Mouse (Mus musculus): Measurements from ENCODE around the gene Creb3l2. TPM values are rescaled to one million over a fixed set of nuclear protein-coding genes. Genes with fewer than 3 reads are reported as not detected.
"Not testable (repeated sequence)": the region's sequence is repeated elsewhere in the genome, so short reads cannot be mapped to it uniquely, and the experiment has no call there.

The Creb3l2 gene
- polyA plus RNA-seq, 1 experiment: 6.8 TPM

DNA sequence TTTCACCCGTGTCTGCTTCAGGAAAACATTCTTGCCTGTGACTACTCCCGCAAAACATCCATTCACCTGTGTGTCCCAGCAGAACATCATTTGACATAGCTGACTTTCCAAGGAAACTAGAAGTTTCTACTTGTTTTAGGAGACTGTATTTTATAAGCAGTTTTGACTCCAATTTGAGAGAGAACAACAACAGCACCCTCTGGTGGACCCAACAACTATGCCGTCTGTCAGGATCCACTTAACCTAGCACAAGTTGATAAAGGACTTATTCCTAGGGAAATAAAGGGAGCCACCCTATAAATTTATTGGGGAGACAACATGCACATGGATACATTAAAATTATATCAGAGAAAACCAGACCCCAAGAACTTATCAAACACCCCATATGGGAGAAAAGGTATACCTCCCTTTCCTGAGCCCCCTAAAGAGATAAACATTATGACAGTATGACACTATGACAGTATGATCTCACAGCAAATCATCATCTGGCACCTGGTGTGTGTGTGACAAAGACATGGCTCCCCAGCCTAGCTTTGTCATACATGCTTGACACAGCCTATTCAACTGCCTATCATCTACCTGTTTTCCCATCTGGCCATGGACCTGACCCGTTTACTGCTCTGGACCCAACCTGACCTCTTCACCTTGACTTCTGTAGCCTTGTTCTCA, 31.9 kb upstream of the Creb3l2 start:
- Histone ChIP-seq H3K27me3 (ENCODE audit: control insufficient read depth, insufficient read depth, low read length) (no peaks in the 10 kb centered on the region), H3K4me1 (ENCODE audit: control insufficient read depth, insufficient read depth, insufficient read length) (no peaks in the 10 kb centered on the region), H3K27ac (ENCODE audit: insufficient read depth, low read length) (no peak overlapping the region), H3K36me3 (ENCODE audit: control insufficient read depth, insufficient read depth, low read length) (no peaks in the 10 kb centered on the region), H3K4me3 (ENCODE audit: extremely low read depth, insufficient read depth, insufficient read length) (no peak overlapping the region)
- 93% methylated on average over 4 of the region's 4 CpGs for WGBS
- TF ChIP-seq CTCF (IDR thresholded peaks at IDR 0.05; ENCODE audit: extremely low read depth, insufficient read depth, insufficient read length, insufficient replicate concordance): no peak
- no peak for TF ChIP-seq POLR2A (IDR thresholded peaks at IDR 0.05; ENCODE audit: low read depth, low read length)
- DNase-seq (ENCODE audit: low read depth in 1 of 2, low spot score in 2 of 2): no peak

DNA sequence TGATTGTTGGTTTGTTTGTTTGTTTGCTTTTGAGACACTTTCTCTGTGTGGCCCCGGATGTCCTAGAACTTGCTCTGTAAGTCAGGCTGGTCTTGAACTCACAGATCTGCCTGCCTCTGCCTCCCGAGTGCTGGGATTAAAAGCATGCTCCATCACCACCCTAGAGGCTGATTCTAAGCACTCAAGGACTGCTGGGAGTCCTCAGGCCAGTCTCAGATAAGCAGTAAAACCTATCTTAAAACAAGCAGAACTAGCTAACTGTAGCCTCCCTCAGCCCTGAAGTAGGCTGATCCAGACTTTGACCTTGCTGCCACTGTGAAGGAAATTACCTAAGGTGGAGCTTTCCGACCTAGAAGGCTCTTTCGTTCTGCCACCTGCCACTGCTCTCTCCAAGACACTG, 28.3 kb upstream of the Creb3l2 start:
- no peaks in the 10 kb centered on the region for H3K27me3 ChIP-seq (ENCODE audit: control insufficient read depth, insufficient read depth, low read length)
- no peak overlapping the region for H3K27ac ChIP-seq (ENCODE audit: insufficient read depth, low read length)
- no peak for DNase-seq (ENCODE audit: low read depth in 1 of 2, low spot score in 2 of 2)
- TF ChIP-seq CTCF (IDR thresholded peaks at IDR 0.05; ENCODE audit: extremely low read depth, insufficient read depth, insufficient read length, insufficient replicate concordance) (no peak), POLR2A (IDR thresholded peaks at IDR 0.05; ENCODE audit: low read depth, low read length) (no peak)
- WGBS: 82% methylated on average over 4 of the region's 4 CpGs
- no peaks in the 10 kb centered on the region for H3K36me3 ChIP-seq (ENCODE audit: control insufficient read depth, insufficient read depth, low read length)
- H3K4me3 ChIP-seq (ENCODE audit: extremely low read depth, insufficient read depth, insufficient read length): no peak overlapping the region
- H3K4me1 ChIP-seq (ENCODE audit: control insufficient read depth, insufficient read depth, insufficient read length): no peaks in the 10 kb centered on the region

DNA sequence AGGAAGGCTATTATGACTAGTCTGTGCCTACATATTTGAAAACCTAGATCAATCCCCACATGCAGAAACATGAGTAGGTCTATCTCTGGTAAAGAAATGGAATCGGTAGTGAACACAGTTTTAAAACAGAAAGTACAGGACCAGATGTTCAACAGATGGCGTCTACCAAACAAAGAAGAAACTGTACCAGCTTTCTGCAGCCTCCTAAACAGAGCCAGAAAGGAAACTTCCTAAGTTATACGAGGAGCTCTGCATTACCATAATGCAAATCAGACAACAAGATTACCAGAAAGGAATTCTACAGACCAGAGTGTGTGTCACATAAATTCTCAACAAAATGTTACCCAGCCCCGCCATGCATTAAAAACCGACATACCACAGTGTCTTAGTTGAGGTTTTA, 23.9 kb upstream of the Creb3l2 start:
- TF ChIP-seq CTCF (IDR thresholded peaks at IDR 0.05; ENCODE audit: extremely low read depth, insufficient read depth, insufficient read length, insufficient replicate concordance) (no peak), POLR2A (IDR thresholded peaks at IDR 0.05; ENCODE audit: low read depth, low read length) (no peak)
- no peak overlapping the region for H3K4me3 ChIP-seq (ENCODE audit: extremely low read depth, insufficient read depth, insufficient read length)
- DNase-seq (ENCODE audit: low read depth in 1 of 2, low spot score in 2 of 2): no peak
- H3K27ac ChIP-seq (ENCODE audit: insufficient read depth, low read length): no peak overlapping the region
- H3K36me3 ChIP-seq (ENCODE audit: control insufficient read depth, insufficient read depth, low read length): no peaks in the 10 kb centered on the region
- H3K27me3 ChIP-seq (ENCODE audit: control insufficient read depth, insufficient read depth, low read length): no peaks in the 10 kb centered on the region
- 85% methylated on average over 5 of the region's 5 CpGs for WGBS
- no peaks in the 10 kb centered on the region; the same call in 1 of the 2 replicates for H3K4me1 ChIP-seq (ENCODE audit: control insufficient read depth, insufficient read depth, insufficient read length)

DNA sequence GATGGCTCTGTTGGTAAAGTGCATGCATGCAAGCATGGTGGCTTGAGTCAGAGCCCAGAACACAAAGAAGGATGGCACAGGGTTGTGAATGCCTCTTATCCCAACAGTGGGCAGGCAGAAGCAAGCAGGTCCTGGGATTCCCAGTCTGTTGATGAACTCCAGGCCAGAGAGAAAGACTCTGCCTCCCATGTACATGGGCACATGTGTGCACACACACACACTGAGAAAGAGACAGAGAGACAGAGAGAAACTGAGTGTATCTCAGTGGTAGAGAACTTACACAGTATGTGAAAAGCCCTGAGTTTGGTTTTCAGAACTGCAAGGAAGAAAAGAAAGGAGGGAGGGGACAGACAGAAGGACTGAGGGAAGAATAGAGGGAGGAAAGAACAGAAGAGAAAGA, 23.4 kb upstream of the Creb3l2 start:
- no peaks in the 10 kb centered on the region for H3K27me3 ChIP-seq (ENCODE audit: control insufficient read depth, insufficient read depth, low read length)
- H3K27ac ChIP-seq (ENCODE audit: insufficient read depth, low read length): no peak overlapping the region
- no peak for DNase-seq (ENCODE audit: low read depth in 1 of 2, low spot score in 2 of 2)
- no peaks in the 10 kb centered on the region for H3K36me3 ChIP-seq (ENCODE audit: control insufficient read depth, insufficient read depth, low read length)
- no peaks in the 10 kb centered on the region; the same call in 1 of the 2 replicates for H3K4me1 ChIP-seq (ENCODE audit: control insufficient read depth, insufficient read depth, insufficient read length)
- no peak for TF ChIP-seq CTCF (IDR thresholded peaks at IDR 0.05; ENCODE audit: extremely low read depth, insufficient read depth, insufficient read length, insufficient replicate concordance)
- TF ChIP-seq POLR2A (IDR thresholded peaks at IDR 0.05; ENCODE audit: low read depth, low read length): no peak
- H3K4me3 ChIP-seq (ENCODE audit: extremely low read depth, insufficient read depth, insufficient read length): no peak overlapping the region

DNA sequence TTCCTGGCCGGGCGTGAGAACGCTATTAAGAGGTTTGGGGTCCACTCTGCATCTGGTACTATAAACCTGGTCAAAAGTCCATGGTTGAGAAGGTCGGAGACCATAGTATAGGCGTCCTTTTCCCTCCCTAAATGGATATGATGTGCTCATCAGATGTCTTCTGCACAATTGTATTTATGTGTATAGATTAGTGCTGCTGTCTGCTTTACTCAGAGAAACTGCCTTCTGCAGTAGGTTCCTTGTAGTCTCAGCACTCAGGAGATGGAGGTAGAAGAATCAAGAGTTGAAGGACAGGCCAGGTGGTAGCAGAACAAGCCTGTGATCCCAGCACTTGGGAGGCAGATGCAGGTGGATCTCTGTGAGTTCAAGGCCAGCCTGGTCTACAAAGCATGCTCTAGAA, 22.6 kb upstream of the Creb3l2 start:
- Histone ChIP-seq H3K27ac (ENCODE audit: insufficient read depth, low read length) (peak overlapping the region; percentile 71), H3K4me3 (ENCODE audit: extremely low read depth, insufficient read depth, insufficient read length) (peak overlapping the region; percentile 52; the same call in 1 of the 2 replicates)

DNA sequence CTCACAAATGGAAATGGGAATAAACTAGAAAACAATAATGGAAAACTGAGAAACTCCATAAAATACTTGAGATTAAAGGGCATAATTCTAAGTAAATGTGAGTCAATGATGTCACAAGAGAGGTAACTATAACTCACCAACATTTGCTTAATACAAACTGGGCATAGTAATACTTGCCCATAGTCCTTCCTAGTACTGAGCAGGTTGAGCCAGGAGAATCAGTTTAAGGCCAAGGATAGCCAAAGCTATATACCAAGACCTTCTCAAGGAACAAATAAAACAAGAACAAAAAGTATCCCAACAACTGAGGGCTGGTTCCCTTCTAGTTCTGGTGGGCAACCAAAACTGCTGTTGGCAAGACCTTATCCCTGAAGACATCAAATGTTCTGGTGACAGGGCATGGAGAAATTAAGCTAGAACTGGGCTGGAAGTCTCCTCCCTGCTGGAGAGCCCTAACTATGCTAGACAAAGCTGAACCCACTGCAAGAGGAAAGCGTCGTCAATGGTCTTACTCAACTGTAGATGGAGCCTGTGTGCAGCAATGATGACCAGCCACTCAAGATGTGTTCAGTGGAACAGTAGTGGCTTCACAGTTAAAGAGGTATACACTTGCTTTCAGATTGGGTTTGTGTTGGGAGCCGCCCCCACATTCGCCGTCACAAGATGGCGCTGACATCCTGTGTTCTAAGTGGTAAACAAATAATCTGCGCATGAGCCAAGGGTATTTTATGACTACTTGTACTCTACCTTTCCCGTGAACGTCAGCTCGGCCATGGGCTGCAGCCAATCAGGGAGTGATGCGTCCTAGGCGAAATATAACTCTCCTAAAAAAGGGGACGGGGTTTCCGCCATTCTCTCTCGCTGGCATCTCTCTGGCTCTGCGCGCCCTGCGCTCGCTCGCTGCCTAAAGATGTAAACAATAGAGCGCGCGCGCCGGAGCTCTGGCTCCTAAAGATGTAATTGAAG, 21.9 kb upstream of the Creb3l2 start:
- peak; percentile 37 to 79 for DNase-seq (ENCODE audit: low read depth in 1 of 2, low spot score in 2 of 2)
- H3K36me3 ChIP-seq (ENCODE audit: control insufficient read depth, insufficient read depth, low read length); H3K4me1 ChIP-seq (ENCODE audit: control insufficient read depth, insufficient read depth, insufficient read length); H3K27me3 ChIP-seq (ENCODE audit: control insufficient read depth, insufficient read depth, low read length): not testable (repeated sequence)
- Histone ChIP-seq H3K4me3 (ENCODE audit: extremely low read depth, insufficient read depth, insufficient read length) (peak overlapping the region; percentile 29), H3K27ac (ENCODE audit: insufficient read depth, low read length) (peak overlapping the region; percentile 78)
- 0% methylated on average over 7 of the region's 25 CpGs for WGBS

More for the DNA sequence above, 22.6 kb upstream of the Creb3l2 start:
- no peak for DNase-seq (ENCODE audit: low read depth in 1 of 2, low spot score in 2 of 2)
- no peak for TF ChIP-seq CTCF (IDR thresholded peaks at IDR 0.05; ENCODE audit: extremely low read depth, insufficient read depth, insufficient read length, insufficient replicate concordance)
- TF ChIP-seq POLR2A (IDR thresholded peaks at IDR 0.05; ENCODE audit: low read depth, low read length): no peak
- Histone ChIP-seq H3K4me1 (ENCODE audit: control insufficient read depth, insufficient read depth, insufficient read length) (no peaks in the 10 kb centered on the region; the same call in 1 of the 2 replicates), H3K36me3 (ENCODE audit: control insufficient read depth, insufficient read depth, low read length) (no peaks in the 10 kb centered on the region), H3K27me3 (ENCODE audit: control insufficient read depth, insufficient read depth, low read length) (no peaks in the 10 kb centered on the region)
- WGBS: 8% methylated on average over 5 of the region's 5 CpGs

DNA sequence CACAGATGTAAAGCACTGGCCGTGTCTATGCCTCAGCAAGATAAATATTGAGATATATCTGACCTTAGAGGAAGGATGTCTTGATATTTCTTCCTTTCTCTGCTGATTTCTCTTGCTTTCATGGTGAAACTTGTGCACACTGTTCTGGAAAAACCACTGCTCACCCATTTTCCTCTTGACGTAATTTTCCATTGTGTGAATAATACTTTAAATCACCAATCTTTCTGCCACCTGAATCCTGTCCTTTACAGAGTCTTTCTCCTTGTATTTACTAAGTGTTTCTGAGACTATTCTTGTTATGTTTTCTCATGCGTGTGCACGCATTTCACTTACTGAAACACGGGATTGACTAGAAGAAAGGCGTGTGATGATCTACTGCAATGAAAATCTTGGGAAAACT, 18.7 kb upstream of the Creb3l2 start:
- H3K36me3 ChIP-seq (ENCODE audit: control insufficient read depth, insufficient read depth, low read length): no peaks in the 10 kb centered on the region
- no peak overlapping the region for H3K4me3 ChIP-seq (ENCODE audit: extremely low read depth, insufficient read depth, insufficient read length)
- no peaks in the 10 kb centered on the region; the same call in 1 of the 2 replicates for H3K4me1 ChIP-seq (ENCODE audit: control insufficient read depth, insufficient read depth, insufficient read length)
- no peaks in the 10 kb centered on the region for H3K27me3 ChIP-seq (ENCODE audit: control insufficient read depth, insufficient read depth, low read length)
- 88% methylated on average over 6 of the region's 6 CpGs for WGBS
- no peak for DNase-seq (ENCODE audit: low read depth in 1 of 2, low spot score in 2 of 2)
- no peak overlapping the region for H3K27ac ChIP-seq (ENCODE audit: insufficient read depth, low read length)
- TF ChIP-seq CTCF (IDR thresholded peaks at IDR 0.05; ENCODE audit: extremely low read depth, insufficient read depth, insufficient read length, insufficient replicate concordance): no peak
- TF ChIP-seq POLR2A (IDR thresholded peaks at IDR 0.05; ENCODE audit: low read depth, low read length): no peak

DNA sequence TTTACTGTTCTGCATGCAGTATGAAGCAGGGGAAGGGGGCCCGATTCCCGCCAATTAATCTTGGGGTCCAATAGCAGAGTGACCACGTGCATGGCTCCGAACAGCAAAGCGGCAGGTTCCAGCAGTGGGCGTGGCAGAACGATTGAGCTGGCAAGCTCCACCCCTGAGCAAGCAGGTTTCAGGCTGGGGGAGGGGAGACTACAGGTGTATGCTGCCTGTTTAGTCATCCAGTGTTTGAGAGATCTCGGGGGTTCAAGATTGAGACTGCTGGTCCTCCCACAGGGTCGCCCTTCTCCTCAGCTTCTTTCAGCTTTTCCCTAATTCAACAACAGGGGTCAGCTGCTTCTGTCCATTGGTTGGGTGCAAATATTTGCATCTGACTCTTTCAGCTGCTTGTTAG, 17.7 kb upstream of the Creb3l2 start:
- DNase-seq (ENCODE audit: low read depth in 1 of 2, low spot score in 2 of 2); H3K36me3 ChIP-seq (ENCODE audit: control insufficient read depth, insufficient read depth, low read length); H3K27ac ChIP-seq (ENCODE audit: insufficient read depth, low read length); H3K4me1 ChIP-seq (ENCODE audit: control insufficient read depth, insufficient read depth, insufficient read length); H3K27me3 ChIP-seq (ENCODE audit: control insufficient read depth, insufficient read depth, low read length); H3K4me3 ChIP-seq (ENCODE audit: extremely low read depth, insufficient read depth, insufficient read length): not testable (repeated sequence)
- WGBS: 81% methylated on average over 9 of the region's 9 CpGs
